Mouse (Mus musculus): ENCODE measurements at regions not wholly inside any gene's neighbourhood (a gene's known extent, or its start where the extent isn't known, plus 50 kb on each side); places are given as distances from the start of the nearest gene placed in this dataset.

DNA sequence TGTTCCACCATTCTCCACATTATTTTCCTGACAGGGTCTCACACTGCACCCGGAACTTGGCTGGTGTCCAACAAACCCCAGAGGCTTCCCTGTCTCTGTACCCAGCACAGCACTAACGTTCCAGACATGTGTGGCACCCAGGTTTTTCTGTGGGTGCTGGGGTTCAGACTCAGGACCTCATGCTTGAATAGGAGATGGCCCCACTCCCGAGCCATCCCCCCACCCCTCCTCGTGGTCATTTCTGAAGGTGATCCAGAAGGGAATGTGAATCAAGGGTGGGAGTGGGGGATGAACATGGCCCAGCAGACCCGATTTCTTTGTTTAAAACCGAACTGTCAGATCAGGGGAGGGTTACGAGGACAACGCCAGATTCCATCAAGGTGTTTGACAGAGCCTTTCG is 245.6 kb downstream of the Tbc1d1 start:
- Histone ChIP-seq H3K9ac (no peak overlapping the region), H3K9me3 (replicated peaks) (no peaks in the 10 kb centered on the region), H3K4me2 (replicated peaks) (no peak overlapping the region), H3K36me3 (no peaks in the 10 kb centered on the region), H3K27me3 (no peaks in the 10 kb centered on the region), H3K27ac (no peak overlapping the region), H3K4me1 (no peaks in the 10 kb centered on the region), H3K4me3 (no peak overlapping the region)
- no peak for ATAC-seq (ENCODE audit: low FRiP score)
- WGBS: 77% methylated on average over 9 of the region's 9 CpGs

DNA sequence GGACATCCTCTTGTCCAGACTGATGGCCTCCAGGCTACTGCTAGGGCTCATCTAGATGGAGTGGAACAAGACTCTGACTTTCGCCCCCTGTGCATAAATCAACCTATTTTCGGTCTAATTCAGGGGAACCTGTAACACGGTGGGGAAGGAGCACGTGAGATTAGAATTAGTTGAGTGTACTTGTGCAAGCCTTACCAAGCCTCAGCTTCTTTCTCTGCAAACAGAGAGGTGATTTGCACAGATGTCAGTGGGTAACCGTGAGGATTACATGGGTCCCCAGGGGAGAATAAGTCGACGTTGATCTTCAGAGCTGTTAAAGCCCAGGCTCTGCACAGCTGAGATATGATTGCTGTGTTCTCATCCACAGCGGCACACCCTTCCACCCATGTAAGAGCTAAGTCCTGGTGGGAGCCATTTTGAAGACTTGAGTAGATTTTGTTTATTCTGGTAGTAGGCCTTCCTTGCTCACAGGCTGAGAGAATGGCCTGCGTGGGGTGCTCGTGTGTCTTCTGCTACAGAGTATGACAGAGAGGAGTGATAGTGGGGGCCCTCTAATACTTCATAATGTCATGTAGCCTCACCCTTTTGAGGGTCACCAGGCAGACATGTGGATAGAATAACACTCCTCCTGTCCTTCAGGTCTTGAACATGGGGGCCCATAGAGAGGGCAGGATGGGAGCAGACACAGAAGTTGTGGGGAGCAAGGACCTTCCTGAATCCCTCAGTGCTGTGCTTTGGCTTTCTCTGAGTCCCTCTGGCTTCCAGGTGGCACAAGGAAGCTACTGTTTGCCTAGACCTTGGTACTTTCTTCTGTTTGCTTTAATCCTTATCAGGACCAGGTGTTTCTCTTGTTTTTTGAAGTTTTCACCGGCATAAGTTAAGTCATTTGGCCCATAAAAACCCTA is 247.2 kb downstream of the Tbc1d1 start:
- H3K4me2 ChIP-seq (replicated peaks): no peak overlapping the region
- H3K27me3 ChIP-seq: no peaks in the 10 kb centered on the region
- H3K36me3 ChIP-seq: no peaks in the 10 kb centered on the region
- H3K9me3 ChIP-seq (replicated peaks): no peaks in the 10 kb centered on the region
- H3K9ac ChIP-seq: no peak overlapping the region
- 86% methylated on average over 11 of the region's 11 CpGs for WGBS
- no peaks in the 10 kb centered on the region for H3K4me1 ChIP-seq
- H3K4me3 ChIP-seq: no peak overlapping the region
- no peak for ATAC-seq (ENCODE audit: low FRiP score)
- H3K27ac ChIP-seq: no peak overlapping the region

DNA sequence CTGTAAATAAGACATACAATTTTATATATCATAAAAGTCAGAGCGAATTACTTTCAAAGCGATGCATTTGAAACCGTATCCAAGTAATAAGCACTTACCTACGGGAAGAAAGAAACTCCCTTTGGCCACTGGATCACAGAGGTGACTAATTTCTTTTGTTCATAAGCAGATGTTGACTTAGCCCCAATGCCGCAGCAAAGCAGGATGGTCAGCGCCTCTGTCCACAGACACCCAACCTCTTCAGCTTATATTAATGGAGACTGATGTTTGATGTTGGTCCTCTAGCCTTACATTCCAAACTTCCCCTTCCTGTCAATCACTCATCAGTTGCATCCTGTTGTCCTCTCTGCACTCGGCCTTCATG is 247.9 kb downstream of the Tbc1d1 start:
- WGBS: 82% methylated on average over 7 of the region's 7 CpGs
- H3K4me1 ChIP-seq: no peaks in the 10 kb centered on the region
- no peaks in the 10 kb centered on the region for H3K9me3 ChIP-seq (replicated peaks)
- no peak overlapping the region for H3K4me3 ChIP-seq
- H3K4me2 ChIP-seq (replicated peaks): no peak overlapping the region
- no peak overlapping the region for H3K9ac ChIP-seq
- no peaks in the 10 kb centered on the region for H3K27me3 ChIP-seq
- H3K27ac ChIP-seq: no peak overlapping the region
- ATAC-seq (ENCODE audit: low FRiP score): no peak
- H3K36me3 ChIP-seq: no peaks in the 10 kb centered on the region

DNA sequence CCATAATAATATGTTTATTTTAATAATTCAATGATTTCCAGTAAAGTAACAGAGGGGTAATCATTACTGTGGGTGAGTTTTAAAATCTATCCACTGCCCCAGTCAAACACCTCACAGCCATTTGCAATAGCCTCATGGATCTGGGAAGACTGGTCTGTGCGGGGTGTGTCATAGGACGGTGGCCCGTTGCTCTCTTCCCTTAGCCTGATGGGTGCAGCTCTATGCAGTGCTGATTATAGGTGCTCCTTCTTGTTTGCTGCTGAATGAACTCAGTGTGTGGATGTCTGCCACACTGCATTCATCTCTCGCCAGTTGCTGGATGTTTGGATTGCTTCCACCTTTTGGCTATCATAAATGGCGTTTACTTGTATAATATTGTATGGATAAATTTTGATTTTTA is 248.4 kb downstream of the Tbc1d1 start:
- Histone ChIP-seq H3K4me3 (no peak overlapping the region), H3K9me3 (replicated peaks) (no peaks in the 10 kb centered on the region), H3K4me1 (no peaks in the 10 kb centered on the region), H3K4me2 (replicated peaks) (no peak overlapping the region), H3K36me3 (no peaks in the 10 kb centered on the region), H3K9ac (no peak overlapping the region), H3K27me3 (no peaks in the 10 kb centered on the region), H3K27ac (no peak overlapping the region)
- WGBS: 96% methylated on average over 5 of the region's 5 CpGs
- no peak for ATAC-seq (ENCODE audit: low FRiP score)

GRCm38 (mm10) chr5:64408938-64409337 is 252.8 kb downstream of the Tbc1d1 start:
- H3K4me1 ChIP-seq: no peaks in the 10 kb centered on the region
- H3K36me3 ChIP-seq: no peaks in the 10 kb centered on the region
- no peak overlapping the region for H3K9ac ChIP-seq
- no peaks in the 10 kb centered on the region for H3K27me3 ChIP-seq
- no peaks in the 10 kb centered on the region for H3K9me3 ChIP-seq (replicated peaks)
- H3K27ac ChIP-seq: no peak overlapping the region
- WGBS: 72% methylated on average over 3 of the region's 3 CpGs
- ATAC-seq (ENCODE audit: low FRiP score): no peak
- H3K4me2 ChIP-seq (replicated peaks): no peak overlapping the region
- H3K4me3 ChIP-seq: no peak overlapping the region

- Histone ChIP-seq H3K4me2 (replicated peaks) (no peak overlapping the region), H3K27ac (no peak overlapping the region), H3K4me1 (no peaks in the 10 kb centered on the region), H3K9me3 (replicated peaks) (no peaks in the 10 kb centered on the region), H3K9ac (no peak overlapping the region), H3K36me3 (no peaks in the 10 kb centered on the region), H3K27me3 (no peaks in the 10 kb centered on the region), H3K4me3 (no peak overlapping the region)
- 71% methylated on average over 7 of the region's 7 CpGs for WGBS
- no peak for ATAC-seq (ENCODE audit: low FRiP score)
Observed at GRCm38 (mm10) chr5:64410621-64411020, 254.5 kb downstream of the Tbc1d1 start.

DNA sequence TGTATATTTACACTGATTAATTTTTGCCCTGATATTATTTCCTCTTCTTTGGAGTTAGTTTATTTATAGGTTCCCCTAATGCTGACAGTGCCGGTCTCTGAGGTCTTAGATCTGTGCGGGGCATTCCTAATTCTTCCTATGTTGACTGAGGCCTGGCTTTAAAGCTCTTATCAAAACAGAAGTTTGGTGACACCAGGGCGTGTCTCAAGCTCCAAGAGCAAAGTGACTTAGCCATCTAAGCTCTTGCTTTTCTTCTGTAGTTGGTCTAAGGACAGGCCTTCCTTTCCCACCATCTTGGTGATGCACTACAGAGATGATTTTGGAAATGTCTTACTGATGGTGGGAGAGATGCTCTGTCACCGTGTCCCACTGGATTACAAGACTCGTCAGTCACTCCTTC is 258.4 kb downstream of the Tbc1d1 start:
- Histone ChIP-seq H3K27ac (no peak overlapping the region), H3K4me2 (replicated peaks) (no peak overlapping the region), H3K9ac (no peak overlapping the region), H3K4me3 (no peak overlapping the region), H3K4me1 (no peaks in the 10 kb centered on the region), H3K27me3 (no peaks in the 10 kb centered on the region), H3K36me3 (no peaks in the 10 kb centered on the region), H3K9me3 (replicated peaks) (no peaks in the 10 kb centered on the region)
- no peak for ATAC-seq (ENCODE audit: low FRiP score)
- 84% methylated on average over 5 of the region's 5 CpGs for WGBS

GRCm38 (mm10) chr5:64419395-64419794 is 263.3 kb downstream of the Tbc1d1 start:
- Histone ChIP-seq H3K27ac (no peak overlapping the region), H3K9ac (no peak overlapping the region), H3K4me3 (no peak overlapping the region), H3K4me1 (peaks cover 10% of the 10 kb centered on the region), H3K4me2 (replicated peaks) (no peak overlapping the region), H3K27me3 (no peaks in the 10 kb centered on the region), H3K9me3 (replicated peaks) (peaks cover 4% of the 10 kb centered on the region), H3K36me3 (no peaks in the 10 kb centered on the region)
- 73% methylated on average over 1 of the region's 1 CpGs for WGBS
- ATAC-seq (ENCODE audit: low FRiP score): no peak

- H3K36me3 ChIP-seq: no peaks in the 10 kb centered on the region
- H3K27ac ChIP-seq: 0 out of 2 replicates have a peak overlapping the region, but pooled peaks have one; percentile 4
- 40% methylated on average over 13 of the region's 13 CpGs for WGBS
- H3K27me3 ChIP-seq: 0 out of 2 replicates have a peak, but pooled peaks cover 2% of the 10 kb centered on the region
- H3K4me2 ChIP-seq (replicated peaks): no peak overlapping the region
- H3K9me3 ChIP-seq (replicated peaks): peaks cover 4% of the 10 kb centered on the region
- H3K4me3 ChIP-seq: no peak overlapping the region
- H3K9ac ChIP-seq: no peak overlapping the region
- ATAC-seq (ENCODE audit: low FRiP score): peak; percentile 76; the same call in 1 of the 2 replicates
- H3K4me1 ChIP-seq: peaks cover 10% of the 10 kb centered on the region
Observed at GRCm38 (mm10) chr5:64422787-64423587, 266.9 kb downstream of the Tbc1d1 start.

GRCm38 (mm10) chr5:64428822-64429221 is 272.7 kb downstream of the Tbc1d1 start:
- H3K27me3 ChIP-seq: 0 out of 2 replicates have a peak, but pooled peaks cover 4% of the 10 kb centered on the region
- H3K27ac ChIP-seq: no peak overlapping the region
- no peak overlapping the region for H3K4me3 ChIP-seq
- H3K4me2 ChIP-seq (replicated peaks): no peak overlapping the region
- 89% methylated on average over 8 of the region's 8 CpGs for WGBS
- H3K9ac ChIP-seq: no peak overlapping the region
- no peak for ATAC-seq (ENCODE audit: low FRiP score)
- no peaks in the 10 kb centered on the region for H3K9me3 ChIP-seq (replicated peaks)
- H3K4me1 ChIP-seq: no peaks in the 10 kb centered on the region
- no peaks in the 10 kb centered on the region for H3K36me3 ChIP-seq

- Histone ChIP-seq H3K4me2 (replicated peaks) (no peak overlapping the region), H3K27me3 (0 out of 2 replicates have a peak, but pooled peaks cover 2% of the 10 kb centered on the region), H3K36me3 (no peaks in the 10 kb centered on the region), H3K9me3 (replicated peaks) (no peaks in the 10 kb centered on the region), H3K4me3 (no peak overlapping the region), H3K27ac (no peak overlapping the region), H3K4me1 (no peaks in the 10 kb centered on the region), H3K9ac (no peak overlapping the region)
- WGBS: 91% methylated on average over 3 of the region's 3 CpGs
- no peak for ATAC-seq (ENCODE audit: low FRiP score)
Observed at GRCm38 (mm10) chr5:64430501-64430900, 274.4 kb downstream of the Tbc1d1 start.

- Histone ChIP-seq H3K36me3 (no peaks in the 10 kb centered on the region), H3K4me1 (no peaks in the 10 kb centered on the region), H3K9ac (no peak overlapping the region), H3K4me3 (no peak overlapping the region), H3K4me2 (replicated peaks) (no peak overlapping the region), H3K9me3 (replicated peaks) (no peaks in the 10 kb centered on the region), H3K27me3 (peaks cover 2% of the 10 kb centered on the region; the same call in 1 of the 2 replicates), H3K27ac (no peak overlapping the region)
- 93% methylated on average over 6 of the region's 6 CpGs for WGBS
- ATAC-seq (ENCODE audit: low FRiP score): no peak
Observed at GRCm38 (mm10) chr5:64431624-64432023, 275.5 kb downstream of the Tbc1d1 start.

Measured in hindbrain, embryonic 12.5 days (tissue).